Mouse (Mus musculus) c-Kit-negative CD71-positive TER-119-positive erythroid progenitor cells, embryonic 14.5 days (primary cell): ENCODE data around the gene Myl6b.
"Not testable (repeated sequence)": the region's sequence is repeated elsewhere in the genome, so short reads cannot be mapped to it uniquely, and the experiment has no call there.

ENCODE experiments used
- DNase-seq: peaks from one replicate; pipeline ENCODE4 v3.0.0-alpha.2; 2013; ENCODE audit warnings: low read depth, low spot score

The Myl6b gene

GRCm38 (mm10) chr10:128493695-128494666, 4.5 kb downstream of the Myl6b start, which contains the start of gene Myl6:
TSS of gene Myl6 (minus strand) at chr10:128494145.
- peak; percentile 97 for DNase-seq

GRCm38 (mm10) chr10:128493319-128493694, 5.2 kb downstream of the Myl6b start:
- peak; percentile 43 for DNase-seq

GRCm38 (mm10) chr10:128492633-128493311, 5.7 kb downstream of the Myl6b start:
- no peak for DNase-seq

- not testable (repeated sequence) for DNase-seq
These were observed 6.4 kb downstream of the Myl6b start for GRCm38 (mm10) chr10:128492051-128492450.

- DNase-seq = no peak
These were observed 7.0 kb downstream of the Myl6b start for GRCm38 (mm10) chr10:128491495-128491894.

GRCm38 (mm10) chr10:128490912-128491311, 7.6 kb downstream of the Myl6b start:
- no peak for DNase-seq

GRCm38 (mm10) chr10:128490232-128490631, 8.3 kb downstream of the Myl6b start:
- no peak for DNase-seq

GRCm38 (mm10) chr10:128489785-128490184, 8.7 kb downstream of the Myl6b start:
- no peak for DNase-seq

GRCm38 (mm10) chr10:128489380-128489779, 9.1 kb downstream of the Myl6b start:
- DNase-seq = no peak

GRCm38 (mm10) chr10:128488776-128489175, 9.7 kb downstream of the Myl6b start:
- DNase-seq = no peak

- no peak for DNase-seq
These were observed 10.4 kb downstream of the Myl6b start for GRCm38 (mm10) chr10:128487861-128488712.

GRCm38 (mm10) chr10:128486370-128486769, 12.1 kb downstream of the Myl6b start:
- DNase-seq = no peak

- no peak for DNase-seq
These were observed 24.1 kb downstream of the Myl6b start for GRCm38 (mm10) chr10:128474366-128474765.

GRCm38 (mm10) chr10:128460270-128460630, 38.2 kb downstream of the Myl6b start:
- no peak for DNase-seq

GRCm38 (mm10) chr10:128459409-128460269, 38.8 kb downstream of the Myl6b start:
- peak; percentile 30 for DNase-seq

GRCm38 (mm10) chr10:128458719-128459408, 39.6 kb downstream of the Myl6b start, which contains the start of gene Smarcc2:
TSS of gene Smarcc2 (plus strand) at chr10:128459248.
- DNase-seq = peak; percentile 77

- DNase-seq = peak; percentile 72
These were observed 40.2 kb downstream of the Myl6b start for GRCm38 (mm10) chr10:128458348-128458718.

- no peak for DNase-seq
These were observed 40.8 kb downstream of the Myl6b start for GRCm38 (mm10) chr10:128457676-128458075.

GRCm38 (mm10) chr10:128455280-128455679, 43.2 kb downstream of the Myl6b start:
- peak; percentile 62 for DNase-seq

- no peak for DNase-seq
These were observed 44.0 kb downstream of the Myl6b start for GRCm38 (mm10) chr10:128454471-128454870.
